Mouse (Mus musculus): Measurements from ENCODE around the gene Pla1a. TPM values are rescaled to one million over a fixed set of nuclear protein-coding genes. Genes with fewer than 3 reads are reported as not detected.

Gene Pla1a
- polyA plus RNA-seq, 1 experiment from 2014 or later, result 0.68 TPM

Other genes starting within 250 kb of the Pla1a start
- not detected in 2 replicates for gene Nr1i2, start 138.3 kb downstream of the Pla1a start, polyA plus RNA-seq (2015; fragmentation: Nextera tagmentation; extraction: Ambion mirVana)
- 1.3 and 2.0 TPM in 2 replicates for gene Maats1, start 91.0 kb downstream of the Pla1a start, polyA plus RNA-seq (2015; fragmentation: Nextera tagmentation; extraction: Ambion mirVana)
- gene Cox17, start 86.2 kb downstream of the Pla1a start, polyA plus RNA-seq (2015; fragmentation: Nextera tagmentation; extraction: Ambion mirVana), result 66.0 and 68.5 TPM in 2 replicates
- gene Gm21987, start 86.1 kb downstream of the Pla1a start, polyA plus RNA-seq (2015; fragmentation: Nextera tagmentation; extraction: Ambion mirVana), result not detected in 2 replicates
- gene Popdc2, start 70.9 kb downstream of the Pla1a start, polyA plus RNA-seq (2015; fragmentation: Nextera tagmentation; extraction: Ambion mirVana), result 0.47 and 0.83 TPM in 2 replicates
- gene Adprh, start 19.6 kb upstream of the Pla1a start, polyA plus RNA-seq (2015; fragmentation: Nextera tagmentation; extraction: Ambion mirVana), result 160 and 164 TPM in 2 replicates
- 0.46 and 0.61 TPM in 2 replicates for gene Cd80, start 22.4 kb upstream of the Pla1a start, polyA plus RNA-seq (2015; fragmentation: Nextera tagmentation; extraction: Ambion mirVana)
- 33.4 and 34.6 TPM in 2 replicates for gene Timmdc1, start 89.5 kb upstream of the Pla1a start, polyA plus RNA-seq (2015; fragmentation: Nextera tagmentation; extraction: Ambion mirVana)
- 51.4 and 54.8 TPM in 2 replicates for gene Poglut1, start 117.1 kb upstream of the Pla1a start, polyA plus RNA-seq (2015; fragmentation: Nextera tagmentation; extraction: Ambion mirVana)
- gene Tmem39a, start 125.6 kb upstream of the Pla1a start, polyA plus RNA-seq (2015; fragmentation: Nextera tagmentation; extraction: Ambion mirVana), result 32.0 and 33.8 TPM in 2 replicates